Mouse (Mus musculus) kidney, adult 8-10 months (tissue): ENCODE measurements at regions not wholly inside any gene's neighbourhood (a gene's known extent, or its start where the extent isn't known, plus 50 kb on each side); places are given as distances from the start of the nearest gene placed in this dataset.

Source experiments
- DNase-seq, 2 experiments: peaks; one replicate each; pipeline ENCODE4 v3.0.0; 2022

DNA sequence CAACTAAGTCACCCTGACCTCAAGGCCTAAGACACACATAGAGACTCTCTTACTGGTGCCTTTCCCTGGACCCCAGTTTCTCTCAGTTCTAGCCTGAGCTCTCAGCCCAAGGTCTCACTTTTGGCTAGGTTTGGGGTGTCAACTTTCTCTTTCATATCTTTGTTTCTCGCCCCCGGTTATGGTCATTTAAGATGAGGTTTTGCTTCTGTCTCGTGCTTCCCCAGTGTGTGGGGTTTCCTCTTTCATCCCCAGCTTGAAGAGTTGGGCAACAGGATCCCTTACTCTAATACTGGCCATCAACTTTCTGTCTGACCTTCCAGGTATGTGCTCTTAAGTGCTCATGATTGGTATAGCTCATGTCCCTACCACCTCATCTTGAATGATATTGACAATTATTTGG, 67.5 kb downstream of the Lmo4 start:
- DNase-seq, result no peak

DNA sequence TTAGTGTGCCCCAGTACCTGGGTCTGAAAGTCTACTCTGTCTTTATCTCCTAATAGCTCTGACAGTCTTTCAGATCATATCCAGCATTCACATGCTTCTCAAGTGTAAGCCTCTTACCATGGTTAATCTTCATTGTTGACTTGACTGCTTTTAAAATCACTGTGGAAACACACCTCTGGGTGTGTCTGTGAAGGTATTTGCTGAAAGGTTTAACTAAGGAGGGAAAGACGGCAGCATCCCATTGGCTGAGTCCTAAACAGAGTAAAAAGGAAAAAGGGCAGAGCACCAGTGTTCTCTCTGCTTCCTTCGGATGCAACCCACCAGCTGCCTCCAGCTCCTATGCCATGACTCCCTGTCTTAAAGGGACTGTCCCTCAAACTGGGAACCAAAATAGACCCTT, 68.6 kb downstream of the Lmo4 start:
- DNase-seq, result no peak

DNA sequence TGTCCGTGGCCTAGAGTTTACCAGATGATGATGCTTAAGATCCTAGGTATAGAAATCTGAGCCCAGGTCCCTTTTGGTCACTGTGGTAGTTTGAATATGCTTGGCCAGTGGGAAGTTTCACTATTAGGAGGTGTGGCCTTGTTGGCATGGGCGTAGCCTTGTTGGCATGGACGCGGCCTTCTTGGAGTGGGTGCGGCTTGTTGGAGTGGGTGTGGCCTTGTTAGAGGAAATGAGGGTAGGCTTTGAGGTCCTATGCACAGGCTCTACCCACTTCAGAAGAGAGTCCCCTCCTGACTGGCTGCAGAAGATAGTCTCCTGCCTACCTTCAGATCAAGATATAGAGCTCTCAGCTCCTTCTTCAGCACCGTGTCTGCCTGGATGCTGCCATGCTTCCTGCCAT, 69.4 kb downstream of the Lmo4 start:
- DNase-seq, result no peak

DNA sequence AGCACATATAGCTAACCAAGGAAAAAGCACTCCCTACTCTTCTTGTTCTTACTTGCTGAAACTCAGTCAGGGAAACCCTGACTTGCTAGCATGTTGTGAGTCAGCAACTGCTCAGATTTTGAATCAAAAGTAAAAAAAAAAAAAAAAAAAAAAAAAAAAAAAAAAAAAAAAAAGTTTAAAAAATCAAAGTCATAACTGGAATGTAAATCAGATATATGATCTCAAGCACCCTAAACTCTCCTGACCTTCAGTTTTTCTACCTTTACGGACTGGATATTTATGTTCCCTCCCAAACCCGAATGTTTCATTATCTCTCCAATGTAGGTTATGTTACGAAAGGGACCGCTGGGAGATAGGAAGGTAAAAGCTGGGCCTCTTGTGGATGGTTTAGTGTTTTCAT, 77.0 kb downstream of the Lmo4 start:
- no peak for DNase-seq

DNA sequence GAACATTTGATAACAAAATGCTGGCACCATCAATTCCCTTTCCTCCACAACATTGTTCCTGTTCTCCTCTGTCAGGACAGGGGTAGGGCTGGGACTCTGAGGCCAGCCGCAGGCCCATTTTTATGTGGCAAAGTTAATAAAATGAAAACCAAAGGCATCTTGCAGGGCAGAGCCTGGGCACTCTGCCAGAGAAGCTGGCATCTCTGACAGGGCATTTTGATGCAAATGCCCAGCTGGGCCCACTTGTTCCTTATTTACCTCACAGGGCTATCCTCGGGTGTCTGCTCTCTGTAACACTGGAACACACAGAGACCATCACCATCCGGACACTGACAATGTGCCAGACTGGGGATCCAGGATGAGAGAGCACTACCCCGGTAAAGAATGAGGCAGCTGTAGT, 80.7 kb downstream of the Lmo4 start:
- no peak for DNase-seq

DNA sequence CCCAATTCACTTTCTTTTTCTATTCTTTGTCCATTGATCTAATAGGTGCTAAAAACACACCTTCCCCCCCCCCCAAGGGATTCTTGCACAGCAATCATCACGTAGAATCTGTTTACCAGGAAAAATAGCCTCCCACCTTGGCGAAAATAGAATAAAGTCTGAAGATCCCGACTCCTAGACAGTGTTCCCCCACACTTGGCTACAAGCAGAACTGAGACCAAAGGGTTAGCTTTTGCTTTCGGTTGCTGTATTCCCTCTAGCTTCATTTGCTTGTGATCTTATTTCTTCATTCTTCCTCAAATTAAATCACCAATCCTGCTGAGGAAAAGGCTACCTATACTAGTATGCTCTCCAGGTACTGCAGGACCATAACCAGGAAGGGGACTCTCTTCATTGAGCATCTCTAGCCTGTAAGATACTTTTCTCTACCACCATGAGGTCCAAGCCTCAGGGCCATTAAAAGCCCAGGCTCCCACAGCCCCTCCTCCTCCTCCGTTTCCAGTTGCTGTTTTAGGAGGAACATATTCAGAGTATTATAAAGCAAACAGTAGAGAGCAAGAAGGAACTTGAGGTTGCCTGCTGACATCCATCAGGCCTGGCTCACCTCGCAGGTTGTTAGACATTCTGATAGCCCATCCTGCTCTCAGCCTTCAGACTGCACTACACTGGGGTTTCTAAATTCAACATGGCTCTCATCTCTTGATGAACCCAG, 81.5 kb downstream of the Lmo4 start:
- no peak for DNase-seq

DNA sequence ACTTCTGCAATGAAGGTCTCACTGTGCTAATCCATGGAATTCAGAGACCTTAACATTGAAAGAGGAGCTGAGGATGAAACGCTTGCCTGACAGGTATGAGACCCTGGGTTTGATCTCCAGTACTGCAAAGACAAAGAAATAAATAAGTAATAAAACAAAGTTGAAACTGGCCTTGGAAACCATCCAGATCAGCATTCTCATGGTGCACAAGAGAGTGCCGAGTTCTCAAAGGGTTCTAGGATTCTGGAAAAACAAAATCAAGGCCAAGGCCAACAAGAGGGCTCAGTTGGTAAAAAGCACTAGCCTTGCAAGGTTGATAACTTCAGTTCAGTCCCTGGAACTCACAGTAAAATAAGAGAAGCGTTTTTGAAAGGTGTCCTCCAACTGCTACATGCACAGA, 85.9 kb downstream of the Lmo4 start:
- no peak for DNase-seq

DNA sequence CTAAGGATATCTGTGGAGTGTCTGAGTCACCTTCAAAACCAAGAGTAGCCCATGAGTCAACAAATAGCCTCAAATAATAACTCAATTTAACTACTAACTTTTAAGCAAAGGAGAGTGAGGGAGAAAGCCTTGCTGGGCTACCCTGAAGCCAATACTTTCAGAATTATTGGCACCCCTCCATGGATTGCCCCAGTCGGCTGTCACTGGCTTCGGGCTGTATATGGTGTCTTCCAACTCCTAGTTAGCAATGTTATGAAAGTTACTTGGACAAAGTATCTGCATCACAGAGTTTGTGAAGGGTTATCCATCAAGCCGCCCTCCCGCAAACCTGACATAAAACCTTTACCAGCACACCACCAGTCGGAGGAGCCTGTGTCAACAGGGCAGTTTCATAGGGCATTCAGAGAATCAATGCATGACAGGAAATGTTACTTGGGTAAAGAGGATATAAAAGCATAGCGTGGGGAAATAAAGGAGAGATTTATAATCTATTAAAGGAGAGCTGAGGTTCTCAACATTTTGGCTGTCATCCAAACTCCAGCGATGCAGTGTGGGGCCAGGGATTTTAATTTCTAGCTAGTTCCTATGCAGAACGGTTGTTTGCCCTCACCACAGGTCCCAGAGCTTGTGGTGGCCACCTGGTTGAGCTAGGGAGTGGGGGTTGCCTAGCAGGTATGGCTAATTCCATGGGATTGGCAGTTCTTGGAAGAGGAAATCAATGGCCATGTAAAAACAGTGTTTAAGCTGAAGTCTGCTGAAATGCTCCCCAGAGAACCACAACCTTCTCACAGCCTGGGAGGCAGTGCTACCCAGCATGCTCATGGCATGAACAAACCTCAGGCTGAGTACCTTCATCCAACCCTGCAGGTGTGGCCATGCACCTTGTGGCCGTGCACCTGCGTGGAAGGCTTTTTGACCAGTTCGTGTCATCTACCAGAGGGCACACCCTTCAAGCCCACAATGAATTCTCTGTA, 91.1 kb downstream of the Lmo4 start:
- DNase-seq, result no peak

DNA sequence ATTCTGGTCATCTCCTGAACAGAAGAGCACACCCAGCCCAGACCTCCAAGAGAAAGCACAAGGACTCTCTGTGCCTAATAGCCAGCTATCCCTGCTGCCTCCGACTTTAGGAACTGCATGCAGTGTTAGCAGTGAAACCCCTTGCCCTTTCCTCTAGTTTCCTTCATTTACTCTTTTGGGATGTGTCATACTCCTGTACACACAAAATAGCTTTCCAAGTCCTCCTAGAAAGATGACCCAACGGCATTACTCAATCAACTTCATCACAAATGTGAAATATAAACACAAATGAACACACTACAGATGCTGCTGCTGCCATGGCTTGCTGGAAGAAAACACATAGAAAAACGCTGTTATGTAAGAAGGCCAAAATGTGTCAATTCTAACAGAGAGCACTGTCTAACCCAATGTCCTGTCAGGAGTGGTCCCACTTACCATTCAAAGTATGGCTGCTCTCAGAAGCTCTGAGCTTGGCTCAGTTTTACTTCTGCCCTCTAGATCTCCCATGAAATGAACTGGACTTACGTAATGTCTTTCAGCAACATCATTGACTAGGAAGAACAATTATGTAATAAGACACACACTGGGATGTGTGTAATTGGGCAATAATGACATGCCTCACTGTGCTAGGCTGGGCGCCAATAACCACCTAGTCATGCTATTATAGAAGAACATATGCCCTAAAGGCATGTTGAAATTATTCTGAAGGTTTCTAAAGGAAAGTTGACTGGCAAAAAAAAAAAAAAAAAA, 94.5 kb downstream of the Lmo4 start:
- DNase-seq, result no peak

DNA sequence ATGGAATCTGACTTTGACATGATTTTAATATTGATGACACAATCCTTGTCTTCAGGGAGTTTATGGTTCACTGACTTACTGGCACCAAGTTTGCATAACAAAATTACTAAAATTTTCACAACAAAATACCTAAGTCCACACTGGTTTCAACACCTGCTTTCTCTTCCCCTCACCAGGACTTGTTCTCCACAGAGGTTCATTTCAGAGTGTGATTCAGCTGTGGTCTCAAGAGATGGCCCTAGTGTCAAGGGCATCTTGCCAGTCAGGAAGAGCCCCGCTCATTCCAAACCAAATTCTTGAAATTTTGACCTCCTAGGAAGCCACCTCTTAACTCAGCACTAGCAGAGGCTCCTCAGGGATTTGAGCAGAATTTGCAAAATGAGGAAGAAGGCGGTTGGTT, 95.3 kb downstream of the Lmo4 start:
- DNase-seq, result no peak

DNA sequence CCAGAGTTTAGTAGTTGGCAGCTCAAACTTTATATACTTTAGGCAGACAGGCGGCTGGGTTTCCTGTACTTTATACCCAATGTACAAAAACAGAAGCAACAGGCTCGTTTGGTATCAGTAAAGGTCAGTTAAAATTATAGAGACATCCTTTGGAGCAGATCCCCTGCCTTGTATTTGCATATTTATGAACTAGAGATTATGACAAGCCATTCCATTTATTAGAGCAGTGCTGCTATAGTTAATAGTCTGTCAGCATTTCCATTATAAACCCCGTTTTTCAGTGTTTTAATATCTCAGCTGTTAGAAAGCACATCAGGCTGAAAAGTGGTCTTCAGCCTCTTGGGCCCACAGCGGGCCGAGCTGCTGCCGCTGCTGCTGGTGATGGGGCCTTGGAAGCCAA, 96.7 kb downstream of the Lmo4 start:
- DNase-seq, result no peak

DNA sequence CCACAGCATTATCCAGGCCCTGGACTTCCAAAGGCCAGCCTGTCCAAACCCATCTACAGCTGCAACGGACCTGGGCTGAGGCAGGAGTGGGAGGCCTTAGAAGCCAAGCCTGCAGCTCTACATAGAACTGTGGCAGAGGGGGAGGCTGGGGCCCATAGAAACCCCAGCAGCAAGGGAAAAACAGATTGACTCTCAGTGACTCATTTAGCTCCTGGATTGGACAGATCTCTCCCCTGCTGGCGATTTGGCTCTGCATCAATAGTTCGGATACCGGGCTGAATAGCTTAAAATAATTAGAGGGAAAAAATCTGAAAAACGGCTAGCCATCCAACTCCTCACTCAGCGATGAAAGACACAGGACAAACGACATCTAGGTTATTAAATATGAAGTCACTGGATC, 97.4 kb downstream of the Lmo4 start:
- DNase-seq, result no peak

DNA sequence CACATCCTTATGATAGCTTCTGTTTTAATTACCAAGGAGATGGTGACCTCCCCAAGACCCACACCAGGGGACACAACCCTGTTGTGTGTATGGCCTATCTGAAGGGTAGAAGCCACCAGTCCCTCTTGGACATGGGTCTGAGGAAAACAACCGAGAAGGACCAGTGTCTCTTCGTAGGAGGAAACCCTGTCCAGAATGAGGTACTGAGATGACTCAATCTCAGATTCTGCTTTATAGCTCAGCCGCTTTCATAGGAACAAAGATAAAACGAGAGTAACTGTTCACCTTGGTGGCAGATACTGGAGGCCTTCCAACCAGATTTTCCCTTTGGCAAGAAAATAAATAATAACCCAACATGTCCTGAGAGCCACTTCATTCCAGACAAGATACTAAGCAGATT, 100.7 kb downstream of the Lmo4 start:
- DNase-seq, result no peak

DNA sequence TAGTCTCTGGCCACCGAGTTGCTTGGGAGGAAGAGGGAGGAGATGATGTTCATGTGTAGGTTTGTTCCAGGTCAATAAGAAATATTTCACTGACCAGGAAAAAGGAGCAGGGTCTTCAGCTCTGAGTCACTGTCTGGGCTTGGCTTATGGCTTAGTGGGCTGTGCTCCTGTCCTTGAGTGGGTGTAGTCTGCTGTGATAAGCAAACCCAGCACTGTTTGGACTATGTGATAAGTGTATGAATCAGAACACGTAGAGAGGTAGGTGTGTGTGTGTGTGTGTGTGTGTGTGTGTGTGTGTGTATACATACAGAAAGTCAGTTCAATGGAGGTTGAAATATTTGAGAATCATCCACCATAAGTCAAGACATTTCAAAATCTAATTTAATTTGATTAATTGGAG, 105.6 kb downstream of the Lmo4 start:
- DNase-seq, result no peak

DNA sequence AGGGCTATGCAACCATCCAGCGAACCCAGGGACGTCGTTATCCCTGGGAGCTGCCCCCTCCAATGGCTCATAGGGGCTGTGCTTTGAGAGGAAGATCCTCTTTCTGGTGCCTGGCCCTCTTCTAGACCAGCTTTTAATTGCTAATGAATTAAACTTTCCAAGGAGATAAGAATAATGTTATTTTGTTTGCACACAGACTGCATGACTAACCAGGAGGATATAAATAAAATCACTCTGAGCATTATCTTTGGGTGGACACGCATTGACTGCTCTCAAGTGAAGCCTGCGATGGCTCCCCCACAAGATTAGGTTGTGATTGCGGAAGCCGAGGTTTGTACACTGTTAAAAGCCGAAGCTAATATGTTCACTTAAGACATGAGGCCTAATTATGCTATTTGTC, 106.3 kb downstream of the Lmo4 start:
- DNase-seq, result no peak

DNA sequence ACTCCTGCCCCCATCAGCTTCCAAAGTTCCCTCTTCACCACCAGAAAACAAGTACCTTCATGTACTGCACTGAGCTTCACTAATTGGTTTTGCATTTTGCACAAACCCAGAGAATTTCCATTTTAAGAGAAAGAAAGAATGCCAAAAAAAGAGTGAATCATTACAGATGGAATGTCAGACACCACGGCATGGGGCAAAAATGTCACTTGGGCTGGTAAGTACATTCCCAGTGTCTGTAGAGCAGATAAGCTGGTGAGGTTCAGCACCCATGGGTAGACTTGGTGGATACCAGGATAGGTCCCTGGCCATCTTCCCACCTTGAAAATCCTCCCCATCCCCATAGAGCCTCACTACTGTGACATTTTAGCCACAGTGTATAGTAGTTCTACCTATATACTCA, 113.8 kb downstream of the Lmo4 start:
- DNase-seq, result no peak

DNA sequence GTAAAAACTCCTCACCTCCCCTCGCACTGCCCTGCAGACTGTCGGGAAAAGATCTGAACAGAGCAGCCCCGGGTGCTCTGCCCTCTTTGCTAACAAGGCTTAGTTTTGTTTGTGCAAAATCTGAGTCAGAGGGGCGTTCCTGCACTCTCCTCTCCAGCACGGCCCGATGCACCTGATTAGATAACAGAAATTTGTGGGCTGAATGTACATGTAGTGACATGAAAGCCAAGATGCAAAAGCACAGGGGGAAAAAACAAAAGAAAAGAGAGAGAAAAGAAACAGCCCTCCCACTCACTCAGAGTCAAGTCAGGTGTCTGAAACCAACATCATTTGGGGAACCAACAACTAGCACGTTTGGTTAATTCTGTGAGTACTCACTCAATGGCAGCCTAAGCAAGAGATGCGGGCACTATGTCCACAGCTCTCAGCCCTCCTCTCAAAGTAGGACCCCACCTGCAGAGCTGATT, 115.2 kb downstream of the Lmo4 start:
- no peak for DNase-seq

DNA sequence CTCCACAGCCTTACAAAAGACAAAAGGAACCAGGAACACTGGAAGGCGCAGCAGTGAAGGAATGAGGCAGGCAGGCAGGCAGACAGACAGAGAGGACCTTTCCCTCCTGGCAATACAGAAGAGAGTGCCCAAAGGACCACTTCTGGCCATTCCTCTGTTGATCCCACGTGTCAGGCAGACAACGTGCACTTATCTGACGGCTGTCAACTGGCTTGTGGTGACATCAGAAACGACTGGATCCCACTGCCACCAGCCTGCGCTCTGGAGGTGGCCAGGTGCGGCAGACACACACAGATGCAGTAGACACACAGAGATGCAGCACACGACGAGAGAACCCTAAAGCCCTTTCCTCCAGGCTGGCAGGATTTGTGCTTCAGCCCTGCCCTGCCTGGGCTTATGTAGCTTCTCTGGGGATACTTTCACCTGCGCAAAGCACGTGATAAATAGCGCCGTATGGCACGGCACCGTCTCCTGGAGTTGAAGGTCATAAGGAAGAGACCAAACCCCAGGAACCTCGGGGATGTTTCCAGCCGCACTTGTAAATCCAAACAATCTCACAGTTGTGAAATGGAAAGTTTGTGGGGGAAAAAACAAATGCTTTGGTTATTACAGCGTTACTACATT, 116.6 kb downstream of the Lmo4 start:
- DNase-seq, result no peak

DNA sequence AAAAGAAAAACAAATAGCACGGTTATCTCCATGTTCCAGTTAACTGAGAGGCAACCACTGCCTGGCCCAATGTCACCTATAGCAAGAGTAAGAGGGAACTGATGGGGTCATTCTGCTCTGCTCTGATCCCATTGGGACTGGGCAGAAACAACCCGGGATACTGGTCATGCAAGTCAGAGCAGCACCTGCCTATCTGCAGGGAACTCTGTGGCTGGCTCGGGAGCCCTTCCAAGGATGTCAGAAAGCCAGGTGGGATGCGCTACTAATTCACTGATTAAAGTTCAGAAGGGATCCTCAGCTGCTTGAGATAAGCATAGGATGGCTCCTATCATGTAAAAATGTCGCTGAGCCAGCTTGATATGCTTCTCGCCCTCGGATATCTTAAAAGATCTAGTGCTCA, 117.2 kb downstream of the Lmo4 start:
- no peak for DNase-seq

DNA sequence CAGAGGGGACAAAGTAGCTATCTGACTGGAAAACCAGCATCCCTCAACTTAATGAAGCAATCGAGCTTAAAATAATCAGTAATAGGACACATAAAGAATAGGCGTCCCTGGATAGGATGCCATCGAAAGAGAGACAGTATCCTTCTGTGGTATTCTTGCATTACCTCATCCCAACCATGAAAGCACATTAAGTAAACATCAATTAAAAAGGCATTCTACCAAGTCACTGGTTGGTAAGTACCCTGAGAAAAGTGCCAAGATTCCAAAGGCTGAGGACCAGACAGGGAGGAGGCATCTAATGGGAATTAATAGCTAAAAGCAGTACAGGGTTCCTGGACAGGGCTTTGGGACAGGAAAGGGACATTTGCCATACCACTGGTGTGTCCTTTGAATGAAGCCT, 118.8 kb downstream of the Lmo4 start:
- no peak for DNase-seq

DNA sequence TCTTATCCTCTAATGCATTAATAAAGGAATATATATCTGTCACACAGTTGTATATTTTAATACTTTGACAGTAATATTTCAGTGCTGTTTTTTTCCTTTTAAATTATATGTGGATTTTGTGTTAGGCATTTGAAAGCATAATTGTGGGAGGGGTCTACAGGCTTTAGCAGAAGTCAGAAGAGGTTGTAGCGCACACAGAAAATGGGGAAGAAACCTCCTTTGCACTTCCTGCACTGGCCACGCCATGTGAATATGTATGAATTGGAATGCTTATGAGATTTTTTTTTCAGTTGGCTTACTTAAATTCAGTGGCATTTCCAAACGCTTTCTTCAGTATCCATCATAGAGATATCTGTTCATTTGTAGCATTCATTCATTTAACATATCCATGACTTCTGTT, 125.1 kb downstream of the Lmo4 start:
- no peak for DNase-seq

DNA sequence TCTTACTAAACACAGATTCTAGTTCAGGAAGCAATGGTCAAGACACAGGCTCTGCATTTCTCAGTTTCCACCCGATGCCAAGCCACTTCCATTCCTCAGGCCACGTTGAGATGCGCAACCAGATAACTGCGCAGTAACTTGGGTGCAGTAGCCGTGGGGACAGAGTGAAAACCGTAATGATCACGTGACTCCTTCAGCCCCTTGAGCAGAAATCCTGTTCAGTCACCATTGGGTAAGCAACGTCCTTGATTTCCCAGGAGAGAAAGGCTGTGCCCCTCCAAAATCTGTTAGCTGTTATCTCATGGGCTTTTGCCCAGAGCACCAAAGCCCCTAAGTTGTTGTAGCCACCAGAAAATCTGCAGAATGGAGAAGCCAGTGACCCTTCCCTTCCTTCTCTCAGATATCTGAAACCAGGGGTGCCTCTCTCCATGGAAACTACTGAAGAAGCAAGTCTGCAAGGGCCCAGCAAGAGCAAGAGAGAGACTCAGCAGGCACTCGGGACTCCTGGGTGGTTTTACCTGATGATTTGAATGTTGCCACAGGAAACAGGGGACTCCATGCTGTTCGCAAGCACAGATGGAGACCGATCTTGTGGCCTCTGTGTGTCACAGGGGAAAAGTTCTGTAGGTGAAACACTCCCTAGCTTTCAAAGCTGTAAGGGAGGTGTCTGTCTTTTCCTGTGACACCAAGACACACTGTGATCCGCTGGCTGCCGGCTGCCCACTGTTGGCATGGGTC, 126.7 kb downstream of the Lmo4 start:
- DNase-seq, result no peak
